Mouse (Mus musculus) liver, adult 2 months (tissue): ENCODE measurements around the gene Pigf. TPM values are rescaled to one million over a fixed set of nuclear protein-coding genes. Genes with fewer than 3 reads are reported as not detected.
"Not testable (repeated sequence)": the region's sequence is repeated elsewhere in the genome, so short reads cannot be mapped to it uniquely, and the experiment has no call there.

Source experiments
- DNase-seq: peaks from one replicate; pipeline ENCODE4 v3.0.0-alpha.2; 2011; ENCODE audit warnings: low read depth, low spot score; ENCODE audit errors: extremely low read depth
- H3K27ac ChIP-seq: fragments of 200-500 bp; replicated peaks from 2 replicates; pipeline ENCODE4 v1.5.1; 2012; ENCODE audit warnings: low read depth, mild to moderate bottlenecking, control low read depth, inconsistent platforms, low read length; ENCODE audit not compliant: insufficient read depth
- H3K27me3 ChIP-seq: fragments of 200-500 bp; 2 replicates; pipeline ENCODE4 v1.6.1; 2012; ENCODE audit warnings: mild to moderate bottlenecking, moderate library complexity, low read length, inconsistent platforms; ENCODE audit not compliant: control insufficient read depth, insufficient read depth
- H3K36me3 ChIP-seq: fragments of 200-500 bp; 2 replicates; pipeline ENCODE4 v1.6.1; 2012; ENCODE audit warnings: low read length, inconsistent platforms; ENCODE audit not compliant: control insufficient read depth, insufficient read depth
- H3K4me1 ChIP-seq: fragments of 200-500 bp; 2 replicates; pipeline ENCODE4 v1.6.1; 2011; ENCODE audit warnings: low read length; ENCODE audit not compliant: control insufficient read depth, insufficient read depth
- H3K4me3 ChIP-seq: fragments of 200-500 bp; 2 replicates; pipeline ENCODE4 v1.5.1; 2011; ENCODE audit warnings: low read depth, mild to moderate bottlenecking, control low read depth, low read length, moderate library complexity; ENCODE audit not compliant: insufficient read depth
- H3K79me2 ChIP-seq: fragments of 200-500 bp; 2 replicates; pipeline ENCODE4 v1.6.1; 2012; ENCODE audit warnings: inconsistent platforms, mild to moderate bottlenecking, low read length, moderate library complexity; ENCODE audit not compliant: control insufficient read depth, insufficient read depth
- H3K9ac ChIP-seq: fragments of 200-500 bp; 2 replicates; pipeline ENCODE4 v1.6.1; 2012; ENCODE audit warnings: low read depth, mild to moderate bottlenecking, control low read depth, inconsistent platforms, low read length
- CTCF ChIP-seq: fragments of 200-500 bp; IDR thresholded peaks from 2 replicates; pipeline ENCODE4 v1.5.1; 2011; ENCODE audit warnings: low read depth, low read length, control low read depth
- POLR2A ChIP-seq: fragments of 200-500 bp; IDR thresholded peaks from 2 replicates; pipeline ENCODE4 v1.6.1; 2011; ENCODE audit warnings: low read length, control low read depth; ENCODE audit not compliant: insufficient read depth; ENCODE audit errors: extremely low read depth
- WGBS: fragments of 180-500 bp; shearing (Covaris S2); methylation state at CpG from one replicate; pipeline ENCODE4 v1.1.7; 2018; 5-methylcytosine and 5-hydroxymethylcytosine counted together
- polyA plus RNA-seq: library from polyadenylated mRNA; depleted of rRNA; stranded (reverse); fragments of >200 nt; gene quantifications from 2 replicates; pipeline ENCODE4 v1.2.3, GENCODE M21; 2012; rRNA removed
- total RNA-seq: library from RNA; depleted of rRNA; stranded (reverse); fragments of >200 nt; gene quantifications from 2 replicates; pipeline ENCODE4 v1.2.3, GENCODE M21; 2014; rRNA removed

The Pigf gene
- total RNA-seq (9.1 and 10.9 TPM in 2 replicates), polyA plus RNA-seq (2.5 and 3.2 TPM in 2 replicates)

GRCm38 (mm10) chr17:87025269-87025949, at the start of gene Pigf, which contains the start of gene Cript:
TSS of gene Pigf (minus strand) at chr17:87025406.
TSS of gene Cript (plus strand) at chr17:87025550.
- Histone ChIP-seq H3K4me3 (peak within 1 kb of the TSS; percentile 78), H3K4me1 (peaks cover 3% of the 10 kb centered on the region; the same call in 1 of the 2 replicates), H3K27ac (peak within 1 kb of the TSS; percentile 62), H3K9ac (peak within 1 kb of the TSS; percentile 77), H3K27me3 (no peaks in the 10 kb centered on the region), H3K79me2 (no peaks in the 10 kb centered on the region), H3K36me3 (peaks cover 5% of the 10 kb centered on the region; the same call in 1 of the 2 replicates)
- TF ChIP-seq CTCF (peak; percentile 13; the same call in 1 of the 2 replicates), POLR2A (peak; percentile 70)
- peak; percentile 89 for DNase-seq
- WGBS = under 1% methylated on average over 43 of the region's 43 CpGs

- Histone ChIP-seq H3K36me3 (no peaks in the 10 kb centered on the region), H3K27ac (no peak overlapping the region), H3K9ac (no peak overlapping the region), H3K27me3 (no peaks in the 10 kb centered on the region), H3K4me3 (no peak overlapping the region), H3K4me1 (no peaks in the 10 kb centered on the region), H3K79me2 (no peaks in the 10 kb centered on the region)
- TF ChIP-seq CTCF (no peak), POLR2A (no peak)
- no peak for DNase-seq
These were observed 48.3 kb upstream of the Pigf start for GRCm38 (mm10) chr17:87073470-87073869.

DNA sequence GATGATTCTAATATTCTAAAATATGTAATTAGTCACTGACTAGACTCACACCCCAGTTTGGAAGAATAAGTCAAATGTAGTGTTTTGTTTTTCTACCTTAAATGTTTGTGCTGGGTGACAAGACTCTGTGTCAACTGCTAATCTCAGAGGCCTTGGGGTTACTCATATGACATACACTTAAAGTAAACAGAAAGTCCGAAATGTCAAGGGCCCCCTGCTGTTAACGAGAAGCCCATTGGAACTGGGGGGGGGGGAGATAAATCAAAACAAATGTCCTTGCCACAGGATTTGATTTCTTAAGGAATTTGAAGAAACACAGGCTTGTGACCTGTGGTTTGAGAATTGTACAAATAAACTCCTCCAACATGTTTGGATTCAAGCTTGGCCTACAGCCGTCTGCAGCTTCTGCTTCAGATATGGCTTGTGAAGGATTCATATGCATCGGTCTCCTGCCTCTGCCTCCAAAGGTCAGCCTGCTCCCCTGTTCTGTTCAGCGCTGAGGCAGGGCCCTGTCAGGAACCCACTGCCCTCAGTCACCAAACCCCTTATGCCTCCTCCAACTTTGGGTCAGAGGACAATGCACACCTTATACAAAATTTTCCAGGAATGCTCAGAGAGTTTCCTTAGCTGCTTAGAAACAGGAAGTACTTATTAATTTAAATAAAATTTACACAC, 47.7 kb upstream of the Pigf start:
- H3K4me3 ChIP-seq = no peak overlapping the region
- no peaks in the 10 kb centered on the region for H3K27me3 ChIP-seq
- no peak for DNase-seq
- H3K27ac ChIP-seq = no peak overlapping the region
- 71% methylated on average over 5 of the region's 5 CpGs for WGBS
- TF ChIP-seq CTCF (no peak), POLR2A (no peak)
- no peak overlapping the region for H3K9ac ChIP-seq
- H3K79me2 ChIP-seq = no peaks in the 10 kb centered on the region
- no peaks in the 10 kb centered on the region for H3K4me1 ChIP-seq
- no peaks in the 10 kb centered on the region for H3K36me3 ChIP-seq

DNA sequence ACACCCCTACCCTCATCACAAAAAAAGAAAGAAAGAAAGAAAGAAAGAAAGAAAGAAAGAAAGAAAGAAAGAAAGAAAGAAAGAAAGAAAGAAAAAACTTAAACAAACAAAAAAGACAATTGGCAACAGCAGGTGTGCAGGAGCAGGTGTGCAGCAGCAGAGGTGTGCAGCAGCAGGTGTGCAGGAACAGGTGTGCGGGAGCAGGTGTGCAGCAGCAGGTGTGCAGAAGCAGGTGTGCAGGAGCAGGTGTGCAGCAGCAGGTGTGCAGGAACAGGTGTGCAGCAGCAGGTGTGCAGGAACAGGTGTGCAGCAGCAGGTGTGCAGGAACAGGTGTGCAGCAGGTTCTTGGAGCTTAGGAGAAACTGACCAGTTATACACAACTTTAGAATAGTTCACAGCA, 47.0 kb upstream of the Pigf start:
- H3K79me2 ChIP-seq, H3K9ac ChIP-seq, DNase-seq, H3K36me3 ChIP-seq, H3K4me3 ChIP-seq, H3K27ac ChIP-seq, H3K4me1 ChIP-seq, H3K27me3 ChIP-seq: not testable (repeated sequence)
- WGBS = 100% methylated on average over 1 of the region's 1 CpGs

GRCm38 (mm10) chr17:87068997-87069396, 43.8 kb upstream of the Pigf start:
- Histone ChIP-seq H3K4me3 (no peak overlapping the region), H3K27me3 (no peaks in the 10 kb centered on the region), H3K9ac (no peak overlapping the region), H3K4me1 (no peaks in the 10 kb centered on the region), H3K27ac (no peak overlapping the region), H3K36me3 (no peaks in the 10 kb centered on the region), H3K79me2 (no peaks in the 10 kb centered on the region)
- WGBS = 91% methylated on average over 4 of the region's 4 CpGs
- no peak for DNase-seq
- TF ChIP-seq CTCF = no peak
- no peak for TF ChIP-seq POLR2A

- Histone ChIP-seq H3K4me3 (no peak overlapping the region), H3K4me1 (no peaks in the 10 kb centered on the region), H3K27ac (no peak overlapping the region), H3K27me3 (no peaks in the 10 kb centered on the region), H3K36me3 (no peaks in the 10 kb centered on the region), H3K79me2 (no peaks in the 10 kb centered on the region), H3K9ac (no peak overlapping the region)
- TF ChIP-seq CTCF = no peak
- TF ChIP-seq POLR2A = no peak
- WGBS = 73% methylated on average over 6 of the region's 6 CpGs
- DNase-seq = no peak
These were observed 38.8 kb upstream of the Pigf start for GRCm38 (mm10) chr17:87063969-87064368.
